Mouse (Mus musculus) brown adipose tissue, adult 24 weeks (tissue): Measurements from ENCODE around the gene Csrnp2. TPM values are rescaled to one million over a fixed set of nuclear protein-coding genes. Genes with fewer than 3 reads are reported as not detected.
"Not testable (repeated sequence)": the region's sequence is repeated elsewhere in the genome, so short reads cannot be mapped to it uniquely, and the experiment has no call there.

Experiments used
- H3K27ac ChIP-seq: fragments of 200-500 bp; replicated peaks from 2 replicates; pipeline ENCODE4 v1.5.1; 2012; ENCODE audit warnings: low read depth, mild to moderate bottlenecking, low read length
- H3K4me1 ChIP-seq: fragments of 200-500 bp; 2 replicates; pipeline ENCODE4 v1.6.1; 2012; ENCODE audit warnings: low read length, mixed read lengths; ENCODE audit not compliant: control insufficient read depth, insufficient read depth, insufficient read length
- H3K4me3 ChIP-seq: fragments of 200-500 bp; 2 replicates; pipeline ENCODE4 v1.5.1; 2012; ENCODE audit warnings: low read depth, mild to moderate bottlenecking, low read length, moderate library complexity; ENCODE audit not compliant: insufficient read depth
- polyA plus RNA-seq: library from polyadenylated mRNA; stranded (reverse); fragments of >200 nt; gene quantifications from 2 replicates; pipeline ENCODE4 v1.2.4, GENCODE M21; 2012; ENCODE audit not compliant: missing spikeins, insufficient read depth, insufficient read length

Gene Csrnp2
- polyA plus RNA-seq, 1 experiment = 1.5 TPM

GRCm38 (mm10) chr15:100491966-100492365 is 3.3 kb downstream of the Csrnp2 start:
- H3K4me1 ChIP-seq = peaks cover 15% of the 10 kb centered on the region
- no peak overlapping the region for H3K27ac ChIP-seq
- H3K4me3 ChIP-seq = no peak overlapping the region

GRCm38 (mm10) chr15:100489263-100489662 is 6.0 kb downstream of the Csrnp2 start:
- Histone ChIP-seq H3K4me3 (no peak overlapping the region), H3K4me1 (peaks cover 15% of the 10 kb centered on the region), H3K27ac (no peak overlapping the region)

GRCm38 (mm10) chr15:100488297-100488696 is 7.0 kb downstream of the Csrnp2 start:
- H3K4me1 ChIP-seq, H3K4me3 ChIP-seq, H3K27ac ChIP-seq: not testable (repeated sequence)

GRCm38 (mm10) chr15:100487050-100487449 is 8.2 kb downstream of the Csrnp2 start:
- H3K27ac ChIP-seq = no peak overlapping the region
- H3K4me3 ChIP-seq = no peak overlapping the region
- H3K4me1 ChIP-seq = peaks cover 9% of the 10 kb centered on the region; the same call in 1 of the 2 replicates

- H3K4me1 ChIP-seq = peaks cover 9% of the 10 kb centered on the region; the same call in 1 of the 2 replicates
- no peak overlapping the region for H3K4me3 ChIP-seq
Measured at GRCm38 (mm10) chr15:100486450-100486849, 8.8 kb downstream of the Csrnp2 start.

GRCm38 (mm10) chr15:100485576-100485975 is 9.7 kb downstream of the Csrnp2 start:
- no peak overlapping the region for H3K4me3 ChIP-seq
- peaks cover 9% of the 10 kb centered on the region; the same call in 1 of the 2 replicates for H3K4me1 ChIP-seq
- no peak overlapping the region for H3K27ac ChIP-seq

More at GRCm38 (mm10) chr15:100486450-100486849, 8.8 kb downstream of the Csrnp2 start:
- no peak overlapping the region for H3K27ac ChIP-seq

GRCm38 (mm10) chr15:100478925-100479324 is 16.4 kb downstream of the Csrnp2 start:
- H3K27ac ChIP-seq = no peak overlapping the region
- H3K4me1 ChIP-seq = no peaks in the 10 kb centered on the region
- no peak overlapping the region for H3K4me3 ChIP-seq

GRCm38 (mm10) chr15:100478351-100478750 is 16.9 kb downstream of the Csrnp2 start:
- no peak overlapping the region for H3K27ac ChIP-seq
- no peaks in the 10 kb centered on the region for H3K4me1 ChIP-seq
- no peak overlapping the region for H3K4me3 ChIP-seq

GRCm38 (mm10) chr15:100473926-100474503 is 21.3 kb downstream of the Csrnp2 start:
- H3K4me1 ChIP-seq = no peaks in the 10 kb centered on the region
- no peak overlapping the region for H3K4me3 ChIP-seq
- no peak overlapping the region for H3K27ac ChIP-seq

- H3K4me3 ChIP-seq = peak overlapping the region; percentile 87
- H3K4me1 ChIP-seq = no peaks in the 10 kb centered on the region
- peak overlapping the region; percentile 88; the same call in 1 of the 2 replicates for H3K27ac ChIP-seq
Measured at GRCm38 (mm10) chr15:100470037-100470436, 25.3 kb downstream of the Csrnp2 start.

- Histone ChIP-seq H3K4me3 (peak overlapping the region; percentile 87), H3K4me1 (no peaks in the 10 kb centered on the region), H3K27ac (peak overlapping the region; percentile 88)
Measured at GRCm38 (mm10) chr15:100469189-100469545, 26.1 kb downstream of the Csrnp2 start.

- H3K27ac ChIP-seq = peak within 1 kb of the TSS; percentile 88
Measured at GRCm38 (mm10) chr15:100468295-100469188, 26.7 kb downstream of the Csrnp2 start, which contains the start of gene Letmd1. Gene Letmd1, plus strand, starts transcription at chr15:100469023.

GRCm38 (mm10) chr15:100467738-100468137 is 27.6 kb downstream of the Csrnp2 start:
- H3K27ac ChIP-seq = peak overlapping the region; percentile 52; the same call in 1 of the 2 replicates
- H3K4me1 ChIP-seq = no peaks in the 10 kb centered on the region
- H3K4me3 ChIP-seq = peak overlapping the region; percentile 87

More at GRCm38 (mm10) chr15:100468295-100469188, 26.7 kb downstream of the Csrnp2 start, which contains the start of gene Letmd1:
- H3K4me3 ChIP-seq = peak within 1 kb of the TSS; percentile 87
- no peaks in the 10 kb centered on the region for H3K4me1 ChIP-seq

GRCm38 (mm10) chr15:100465432-100465831 is 29.9 kb downstream of the Csrnp2 start:
- Histone ChIP-seq H3K4me1 (no peaks in the 10 kb centered on the region), H3K27ac (no peak overlapping the region), H3K4me3 (no peak overlapping the region)

GRCm38 (mm10) chr15:100463712-100464111 is 31.6 kb downstream of the Csrnp2 start:
- H3K4me1 ChIP-seq = no peaks in the 10 kb centered on the region
- no peak overlapping the region for H3K27ac ChIP-seq
- no peak overlapping the region for H3K4me3 ChIP-seq
